Mouse (Mus musculus) testis, adult 2 months (tissue): Measurements from ENCODE around the gene Cd3d. TPM values are rescaled to one million over a fixed set of nuclear protein-coding genes. Genes with fewer than 3 reads are reported as not detected.

Experiments used
- H3K27ac ChIP-seq: fragments of 200-500 bp; 2 replicates; pipeline ENCODE4 v1.5.1; 2012; ENCODE audit warnings: low read depth, low read length; ENCODE audit not compliant: control insufficient read depth, insufficient read depth
- H3K27me3 ChIP-seq: fragments of 200-500 bp; 2 replicates; pipeline ENCODE4 v1.6.1; 2012; ENCODE audit warnings: mild to moderate bottlenecking, low read length, moderate library complexity; ENCODE audit not compliant: control insufficient read depth, insufficient read depth
- H3K36me3 ChIP-seq: fragments of 200-500 bp; 2 replicates; pipeline ENCODE4 v1.6.1; 2012; ENCODE audit warnings: mild to moderate bottlenecking, low read length; ENCODE audit not compliant: control insufficient read depth, insufficient read depth
- H3K4me1 ChIP-seq: fragments of 200-500 bp; 2 replicates; pipeline ENCODE4 v1.6.1; 2012; ENCODE audit warnings: low read length; ENCODE audit not compliant: control insufficient read depth, insufficient read depth
- H3K4me3 ChIP-seq: fragments of 200-500 bp; 2 replicates; pipeline ENCODE4 v1.5.1; 2012; ENCODE audit warnings: low read depth, mild to moderate bottlenecking, low read length, moderate library complexity, mixed read lengths; ENCODE audit not compliant: control insufficient read depth
- CTCF ChIP-seq: fragments of 200-500 bp; IDR thresholded peaks from 2 replicates; pipeline ENCODE4 v1.5.1; 2012; ENCODE audit warnings: low read depth, mild to moderate bottlenecking, inconsistent platforms, low read length, moderate library complexity; ENCODE audit not compliant: control insufficient read depth, insufficient read depth, insufficient replicate concordance
- POLR2A ChIP-seq: fragments of 200-500 bp; IDR thresholded peaks from 2 replicates; pipeline ENCODE4 v1.6.1; 2012; ENCODE audit warnings: low read depth, mild to moderate bottlenecking, inconsistent platforms, low read length, moderate library complexity; ENCODE audit not compliant: control insufficient read depth
- polyA plus RNA-seq: library from polyadenylated mRNA; depleted of rRNA; stranded (reverse); fragments of >200 nt; gene quantifications from 2 replicates; pipeline ENCODE4 v1.2.3, GENCODE M21; 2012

Gene Cd3d
- polyA plus RNA-seq, 1 experiment, result 49.4 TPM

DNA sequence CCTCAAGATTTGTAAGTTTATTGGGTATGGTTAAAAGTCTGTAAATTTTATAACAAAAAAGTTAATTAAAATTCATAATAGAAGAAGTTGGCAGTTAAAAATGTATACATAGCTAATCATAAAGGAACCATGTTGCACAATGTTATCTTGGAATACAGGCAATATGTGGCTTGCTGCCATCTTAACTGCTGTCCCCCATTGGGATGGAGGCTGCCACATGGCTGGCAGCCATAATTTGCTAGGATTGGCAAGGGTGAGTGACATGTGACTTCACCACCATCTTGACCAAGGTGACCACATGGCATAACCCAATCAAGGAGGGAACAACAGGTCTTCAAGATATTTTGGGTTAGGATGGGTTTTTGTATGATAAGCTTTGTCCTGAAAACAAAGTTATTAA is 10.7 kb downstream of the Cd3d start:
- Histone ChIP-seq H3K36me3 (no peaks in the 10 kb centered on the region), H3K4me1 (no peaks in the 10 kb centered on the region), H3K27ac (no peak overlapping the region), H3K4me3 (no peak overlapping the region), H3K27me3 (no peaks in the 10 kb centered on the region)
- no peak for TF ChIP-seq CTCF
- no peak for TF ChIP-seq POLR2A

- no peak for TF ChIP-seq POLR2A
- Histone ChIP-seq H3K27me3 (no peaks in the 10 kb centered on the region), H3K4me1 (no peaks in the 10 kb centered on the region), H3K36me3 (no peaks in the 10 kb centered on the region), H3K4me3 (no peak overlapping the region), H3K27ac (no peak overlapping the region)
Measured at GRCm38 (mm10) chr9:44993268-44993667, 11.7 kb downstream of the Cd3d start.

DNA sequence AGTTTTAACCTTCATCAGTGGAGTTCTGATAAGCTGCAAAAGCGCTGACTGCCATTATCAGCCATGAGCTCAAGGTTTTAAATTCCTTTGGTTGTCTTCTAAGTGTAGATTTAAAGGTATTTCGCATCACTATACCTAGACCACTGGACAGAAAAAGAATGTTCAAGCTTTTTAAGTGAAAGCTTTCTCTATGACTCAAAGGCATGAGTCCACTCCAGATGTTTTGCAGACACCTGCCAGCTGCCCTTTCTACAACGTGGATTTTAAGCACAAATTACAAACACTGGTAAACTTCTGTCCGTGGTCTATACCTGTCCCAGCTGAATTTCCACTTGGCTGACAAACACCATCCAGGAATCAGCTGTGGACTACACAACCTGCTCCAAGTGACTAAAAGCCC is 13.4 kb downstream of the Cd3d start:
- H3K4me3 ChIP-seq, result no peak overlapping the region
- H3K36me3 ChIP-seq, result no peaks in the 10 kb centered on the region
- H3K4me1 ChIP-seq, result peaks cover 3% of the 10 kb centered on the region; the same call in 1 of the 2 replicates
- no peak overlapping the region for H3K27ac ChIP-seq
- no peak for TF ChIP-seq POLR2A
- no peak for TF ChIP-seq CTCF
- no peaks in the 10 kb centered on the region for H3K27me3 ChIP-seq

DNA sequence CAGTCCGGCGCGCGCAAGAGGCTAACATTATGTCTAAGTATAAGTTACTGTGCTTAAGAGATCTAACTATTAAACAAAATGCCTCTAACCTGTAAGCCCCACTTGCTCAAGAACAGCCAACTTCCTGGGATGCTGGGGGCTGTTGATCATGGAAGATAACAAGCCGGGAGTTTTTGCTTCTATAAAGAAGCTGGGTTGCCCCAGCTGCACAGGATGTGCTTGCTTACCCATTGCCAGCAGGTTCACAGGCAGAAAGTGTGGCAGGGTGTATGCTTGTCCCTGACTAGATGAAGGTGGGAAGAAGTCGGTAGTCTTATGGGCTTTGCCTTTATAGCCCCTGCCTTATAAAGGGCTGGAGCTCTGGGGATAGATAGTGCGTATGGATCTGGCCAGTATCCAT is 15.0 kb downstream of the Cd3d start:
- H3K27ac ChIP-seq, result no peak overlapping the region
- no peak for TF ChIP-seq CTCF
- no peaks in the 10 kb centered on the region for H3K36me3 ChIP-seq
- H3K27me3 ChIP-seq, result no peaks in the 10 kb centered on the region
- H3K4me1 ChIP-seq, result peaks cover 3% of the 10 kb centered on the region; the same call in 1 of the 2 replicates
- no peak overlapping the region for H3K4me3 ChIP-seq

DNA sequence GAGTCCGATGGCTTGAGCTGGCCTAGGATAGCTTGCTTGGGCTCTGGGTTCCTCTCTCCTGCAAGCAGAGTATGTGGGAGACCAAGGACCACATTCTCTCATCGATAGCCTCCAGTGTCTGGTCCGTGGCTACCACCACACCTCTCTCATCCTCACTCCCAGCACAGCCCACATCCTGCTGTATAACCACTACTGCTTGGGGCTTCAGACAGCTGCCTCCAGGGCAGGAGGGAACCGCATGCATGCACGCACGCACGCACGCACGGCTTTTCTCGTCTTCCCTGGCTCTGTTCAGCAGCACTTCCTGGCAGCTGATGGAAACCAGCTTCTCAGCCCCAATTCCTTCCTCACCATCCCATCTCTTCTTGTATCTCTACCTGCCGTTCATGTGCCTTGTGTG is 16.6 kb downstream of the Cd3d start:
- Histone ChIP-seq H3K27me3 (no peaks in the 10 kb centered on the region), H3K4me1 (peaks cover 3% of the 10 kb centered on the region; the same call in 1 of the 2 replicates), H3K4me3 (no peak overlapping the region), H3K36me3 (no peaks in the 10 kb centered on the region), H3K27ac (no peak overlapping the region)
- TF ChIP-seq CTCF (no peak), POLR2A (no peak)

GRCm38 (mm10) chr9:44999171-44999570 is 17.6 kb downstream of the Cd3d start:
- no peak overlapping the region for H3K4me3 ChIP-seq
- peaks cover 3% of the 10 kb centered on the region; the same call in 1 of the 2 replicates for H3K4me1 ChIP-seq
- TF ChIP-seq CTCF (no peak), POLR2A (no peak)
- no peaks in the 10 kb centered on the region for H3K36me3 ChIP-seq
- H3K27me3 ChIP-seq, result no peaks in the 10 kb centered on the region
- no peak overlapping the region for H3K27ac ChIP-seq

DNA sequence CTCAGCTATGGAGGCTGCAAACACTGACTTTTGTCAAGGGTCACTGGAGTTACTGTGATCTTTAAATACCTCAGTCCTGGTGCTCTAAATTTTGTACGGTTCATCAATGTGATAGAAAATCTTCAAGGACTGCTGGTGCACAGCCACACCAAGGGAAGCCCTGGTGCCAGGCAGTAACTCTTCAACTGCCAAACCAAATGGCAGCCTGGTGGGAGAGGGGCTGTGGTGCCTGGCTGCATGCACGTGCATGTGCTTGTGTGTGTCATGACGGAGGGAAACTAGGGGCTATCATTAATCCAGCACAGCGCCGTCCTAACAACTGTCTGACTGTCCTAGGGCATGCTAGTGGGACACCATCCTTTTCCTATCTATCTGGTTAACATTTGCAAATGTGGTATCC is 18.2 kb downstream of the Cd3d start:
- Histone ChIP-seq H3K27me3 (no peaks in the 10 kb centered on the region), H3K4me3 (no peak overlapping the region), H3K36me3 (no peaks in the 10 kb centered on the region), H3K4me1 (peaks cover 3% of the 10 kb centered on the region; the same call in 1 of the 2 replicates), H3K27ac (no peak overlapping the region)
- TF ChIP-seq CTCF (0 out of 2 replicates have a peak, but pooled peaks have one; percentile 7), POLR2A (no peak)

DNA sequence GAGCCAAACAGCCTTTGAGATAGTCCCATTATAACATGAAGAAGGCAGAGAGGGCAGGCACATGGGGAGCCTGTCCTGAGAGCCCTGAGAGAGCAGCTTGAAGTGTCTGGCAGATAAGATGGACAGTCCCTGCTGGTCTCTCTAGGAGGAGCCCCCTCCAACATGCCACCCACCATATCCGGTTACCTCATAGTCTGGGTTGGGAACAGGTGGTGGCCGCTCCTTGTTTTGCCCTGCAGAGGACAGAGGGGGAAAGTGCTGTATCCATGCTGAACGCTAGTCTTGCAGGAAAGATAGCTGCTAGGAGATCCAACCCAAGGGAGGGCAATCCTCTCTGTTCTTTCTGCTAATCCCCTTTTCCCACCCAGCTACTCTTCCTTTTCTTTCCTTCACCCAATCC is 18.7 kb downstream of the Cd3d start:
- Histone ChIP-seq H3K4me3 (no peak overlapping the region), H3K27ac (no peak overlapping the region), H3K4me1 (peaks cover 3% of the 10 kb centered on the region; the same call in 1 of the 2 replicates), H3K27me3 (no peaks in the 10 kb centered on the region), H3K36me3 (no peaks in the 10 kb centered on the region)
- TF ChIP-seq POLR2A, result no peak
- TF ChIP-seq CTCF, result no peak
